33 mouse cellular contexts compared by ENCODE assay signal in genomic region chr19:23342782-23343181, GRCm38 (mm10).
"Had no signal": no experiment of that assay in that cellular context is flagged by ENCODE, and none has a peak within 500 bp of the region (broad histone marks: within the 10 kb centered on the region; RNA-seq: fewer than 3 reads in every experiment).

No protein-coding gene starts in this region.

- H3K27me3 ChIP-seq: limb, embryonic 12.5 days; limb, embryonic 13.5 days; limb, embryonic 15.5 days; liver, embryonic 12.5 days; liver, embryonic 13.5 days; liver, embryonic 15.5 days; lung, embryonic 15.5 days; megakaryocyte, embryonic 14.5 days; midbrain, embryonic 12.5 days; midbrain, embryonic 13.5 days; midbrain, embryonic 15.5 days; neural tube, embryonic 12.5 days; neural tube, embryonic 13.5 days had no signal

- H3K36me3 ChIP-seq: limb, embryonic 10.5 days; limb, embryonic 12.5 days; limb, embryonic 13.5 days; limb, embryonic 15.5 days; liver, embryonic 12.5 days; liver, embryonic 13.5 days; liver, embryonic 15.5 days; lung, embryonic 15.5 days; midbrain, embryonic 10.5 days; midbrain, embryonic 12.5 days; midbrain, embryonic 13.5 days; midbrain, embryonic 15.5 days; neural tube, embryonic 12.5 days; neural tube, embryonic 13.5 days had no signal

- DNase-seq: left cerebral cortex, postnatal 4 days; liver; liver, embryonic 13.5 days; liver, postnatal 0 days; lung, adult 18-20 months; lung, adult 2 months; lung, embryonic 14.5 days; lung, postnatal 10 days; lung, postnatal 14 days; lung, postnatal 36 days; lung, postnatal 4 days; midbrain, embryonic 14.5 days had no signal

- H3K9ac ChIP-seq: limb, embryonic 12.5 days; limb, embryonic 13.5 days; limb, embryonic 15.5 days; liver, embryonic 12.5 days; liver, embryonic 13.5 days; liver, embryonic 14.5 days; liver, embryonic 15.5 days; liver, postnatal 0 days; lung, embryonic 14.5 days; lung, embryonic 15.5 days; midbrain, embryonic 12.5 days; midbrain, embryonic 13.5 days; midbrain, embryonic 15.5 days; neural tube, embryonic 12.5 days; neural tube, embryonic 13.5 days had no signal

- H3K4me2 ChIP-seq: limb, embryonic 12.5 days; limb, embryonic 13.5 days; limb, embryonic 15.5 days; liver, embryonic 11.5 days; liver, embryonic 12.5 days; liver, embryonic 13.5 days; liver, embryonic 15.5 days; lung, embryonic 14.5 days; lung, embryonic 15.5 days; midbrain, embryonic 11.5 days; midbrain, embryonic 12.5 days; midbrain, embryonic 13.5 days; midbrain, embryonic 15.5 days; neural tube, embryonic 12.5 days; neural tube, embryonic 13.5 days had no signal

- H3K4me3 ChIP-seq: limb, embryonic 10.5 days; limb, embryonic 12.5 days; limb, embryonic 13.5 days; limb, embryonic 15.5 days; liver, embryonic 12.5 days; liver, embryonic 13.5 days; liver, embryonic 15.5 days; lung, embryonic 15.5 days; megakaryocyte, embryonic 14.5 days; midbrain, embryonic 10.5 days; midbrain, embryonic 12.5 days; midbrain, embryonic 13.5 days; midbrain, embryonic 15.5 days; myocyte; neural tube, embryonic 12.5 days; neural tube, embryonic 13.5 days had no signal

- H3K9me3 ChIP-seq: limb, embryonic 10.5 days; limb, embryonic 12.5 days; limb, embryonic 13.5 days; limb, embryonic 15.5 days; liver, embryonic 12.5 days; liver, embryonic 13.5 days; liver, embryonic 15.5 days; lung, embryonic 15.5 days; megakaryocyte, embryonic 14.5 days; midbrain, embryonic 10.5 days; midbrain, embryonic 12.5 days; midbrain, embryonic 13.5 days; midbrain, embryonic 15.5 days; neural tube, embryonic 12.5 days; neural tube, embryonic 13.5 days had no signal

- ATAC-seq: liver, embryonic 12.5 days; liver, postnatal 0 days; lung, postnatal 0 days; midbrain, embryonic 13.5 days; midbrain, embryonic 15.5 days; midbrain, embryonic 16.5 days had no signal

- H3K4me1 ChIP-seq: limb, embryonic 10.5 days; limb, embryonic 12.5 days; limb, embryonic 13.5 days; limb, embryonic 15.5 days; liver, embryonic 12.5 days; liver, embryonic 13.5 days; liver, embryonic 15.5 days; lung, embryonic 15.5 days; midbrain, embryonic 10.5 days; midbrain, embryonic 12.5 days; midbrain, embryonic 13.5 days; midbrain, embryonic 15.5 days; neural tube, embryonic 12.5 days; neural tube, embryonic 13.5 days had no signal

- H3K27ac ChIP-seq: limb, embryonic 10.5 days; limb, embryonic 12.5 days; limb, embryonic 13.5 days; limb, embryonic 15.5 days; liver, embryonic 12.5 days; liver, embryonic 13.5 days; liver, embryonic 14.5 days; liver, embryonic 15.5 days; lung, embryonic 15.5 days; macrophage; midbrain, embryonic 10.5 days; midbrain, embryonic 12.5 days; midbrain, embryonic 13.5 days; midbrain, embryonic 15.5 days; neural tube, embryonic 12.5 days; neural tube, embryonic 13.5 days had no signal
